Mouse (Mus musculus) heart, adult 2 months (tissue): ENCODE data around the gene Klhl30. TPM values are rescaled to one million over a fixed set of nuclear protein-coding genes. Genes with fewer than 3 reads are reported as not detected.

ENCODE experiments used
- DNase-seq, 2 experiments: peaks; one replicate each; pipeline ENCODE4 v3.0.0; 2021
- H3K27ac ChIP-seq: fragments of 200-600 bp; 2 replicates; pipeline ENCODE4 v1.8.1; 2022
- H3K27me3 ChIP-seq: fragments of 200-500 bp; 2 replicates; pipeline ENCODE4 v1.6.1; 2012; ENCODE audit warnings: mild to moderate bottlenecking, low read length, inconsistent platforms, mixed read lengths; ENCODE audit not compliant: control insufficient read depth, insufficient read depth
- H3K36me3 ChIP-seq: fragments of 200-500 bp; 2 replicates; pipeline ENCODE4 v1.6.1; 2012; ENCODE audit warnings: low read length, inconsistent platforms; ENCODE audit not compliant: control insufficient read depth, insufficient read depth
- H3K4me1 ChIP-seq: fragments of 200-500 bp; 2 replicates; pipeline ENCODE4 v1.6.1; 2011; ENCODE audit warnings: low read length; ENCODE audit not compliant: control insufficient read depth, insufficient read depth
- H3K4me3 ChIP-seq: fragments of 200-600 bp; 2 replicates; pipeline ENCODE4 v1.8.1; 2022
- H3K79me2 ChIP-seq: fragments of 200-500 bp; replicated peaks from 2 replicates; pipeline ENCODE4 v1.6.1; 2012; ENCODE audit warnings: mild to moderate bottlenecking, inconsistent platforms, low read length, moderate library complexity, mixed read lengths; ENCODE audit not compliant: control insufficient read depth, insufficient read depth
- H3K9ac ChIP-seq: fragments of 200-500 bp; 2 replicates; pipeline ENCODE4 v1.6.1; 2012; ENCODE audit warnings: low read depth, mild to moderate bottlenecking, control low read depth, inconsistent platforms, low read length, mixed read lengths
- CTCF ChIP-seq: fragments of 200-600 bp; IDR thresholded peaks from 2 replicates; pipeline ENCODE4 v1.8.1; 2022; ENCODE audit warnings: antibody characterized with exemption, mild to moderate bottlenecking, moderate library complexity
- EP300 ChIP-seq: fragments of 200-500 bp; IDR thresholded peaks from 2 replicates; pipeline ENCODE4 v1.6.1; 2011; ENCODE audit warnings: low read depth, low read length, control low read depth; ENCODE audit not compliant: insufficient read depth
- POLR2A ChIP-seq: fragments of 200-500 bp; IDR thresholded peaks from 2 replicates; pipeline ENCODE4 v1.6.1; 2011; ENCODE audit warnings: mild to moderate bottlenecking, low read depth, low read length, control low read depth; ENCODE audit not compliant: insufficient read depth
- WGBS: fragments of 180-500 bp; shearing (Covaris S2); methylation state at CpG from one replicate; pipeline ENCODE4 v1.1.7; 2018; 5-methylcytosine and 5-hydroxymethylcytosine counted together
- intact Hi-C: fragments of 180-260 bp; cut with DNase I; formaldehyde crosslinking; loops from one replicate; pipeline ENCODE4 v1.15.1; 2025
- polyA plus RNA-seq: library from polyadenylated mRNA; depleted of rRNA; stranded (reverse); fragments of >200 nt; gene quantifications from 2 replicates; pipeline ENCODE4 v1.2.3, GENCODE M21; 2012; rRNA removed
- total RNA-seq, 2 experiments: library from RNA; stranded (reverse); gene quantifications; 2 replicates each; pipeline ENCODE4 v1.2.3; 2021

Klhl30 gene
- total and polyA plus RNA-seq, 3 experiments = 34.7 to 59.8 (median 46.0) TPM

DNA sequence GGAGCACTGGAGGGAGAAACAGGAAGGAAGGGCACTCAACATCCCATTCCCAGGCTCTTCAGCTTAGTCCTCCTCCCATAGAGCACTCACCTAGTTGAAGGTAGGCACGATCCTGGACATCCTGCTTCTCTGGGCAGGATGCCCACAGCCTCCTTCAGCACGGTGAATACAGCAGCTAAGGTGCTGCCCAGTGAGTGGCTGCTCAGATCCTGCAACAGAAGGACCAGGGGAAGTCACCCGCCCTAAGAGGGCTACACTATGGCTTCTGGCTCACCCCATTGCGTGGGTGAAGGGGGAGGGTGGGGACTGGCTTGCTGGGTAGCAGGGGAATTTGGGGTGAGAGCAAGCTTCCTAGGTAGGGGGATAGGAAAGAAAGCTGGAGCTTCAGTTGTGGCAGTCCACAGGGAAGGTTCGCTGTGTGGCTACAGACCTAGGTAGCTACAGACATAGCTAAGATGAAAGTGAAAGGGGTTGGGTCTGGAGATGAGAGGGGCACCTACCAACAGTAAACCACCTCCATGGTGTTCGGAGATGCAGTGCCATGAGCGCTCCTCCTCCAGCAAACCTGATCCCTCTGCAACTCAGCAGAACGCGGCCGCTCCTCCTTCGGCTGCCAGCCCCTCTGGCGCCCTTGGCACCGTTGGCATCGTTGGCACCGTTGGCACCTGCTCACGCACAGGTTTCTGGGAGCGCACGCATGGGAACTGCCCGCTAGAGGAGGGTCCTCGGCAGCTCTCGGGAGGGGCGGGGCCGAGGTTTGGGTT is 54.8 kb downstream of the Klhl30 start:
- 53% methylated on average over 23 of the region's 23 CpGs for WGBS
- H3K27me3 ChIP-seq = no peaks in the 10 kb centered on the region
- no peaks in the 10 kb centered on the region for H3K4me1 ChIP-seq
- peak in 1 of 2 experiments; percentile 41 for DNase-seq
- intact Hi-C loops = no loop called here
- H3K79me2 ChIP-seq = no peaks in the 10 kb centered on the region
- H3K9ac ChIP-seq = no peak overlapping the region
- H3K36me3 ChIP-seq = no peaks in the 10 kb centered on the region
- no peak overlapping the region for H3K27ac ChIP-seq
- TF ChIP-seq POLR2A (no peak), EP300 (no peak), CTCF (no peak)
- no peak overlapping the region for H3K4me3 ChIP-seq

DNA sequence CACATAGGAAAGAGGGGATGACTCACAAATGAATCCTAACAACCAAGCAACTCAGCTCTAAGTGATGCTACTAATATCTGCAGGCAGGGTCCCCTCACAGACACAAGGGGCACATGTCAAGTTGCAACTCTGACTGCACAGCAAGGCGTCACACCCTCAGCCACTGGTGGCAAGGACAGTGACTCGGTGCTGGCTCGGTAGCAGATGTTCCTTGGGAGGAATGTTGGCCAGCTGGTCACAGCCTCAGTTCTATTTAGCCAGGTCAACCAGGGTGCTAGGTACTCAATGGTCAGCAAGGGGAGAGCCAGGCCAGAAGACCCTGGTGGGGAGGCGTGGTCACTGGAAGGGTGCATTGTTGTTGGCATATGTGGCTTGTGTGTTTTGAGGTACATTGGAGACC is 57.0 kb downstream of the Klhl30 start:
- Histone ChIP-seq H3K9ac (no peak overlapping the region), H3K27ac (no peak overlapping the region), H3K36me3 (no peaks in the 10 kb centered on the region), H3K27me3 (no peaks in the 10 kb centered on the region), H3K4me1 (peaks cover 2% of the 10 kb centered on the region), H3K79me2 (no peaks in the 10 kb centered on the region), H3K4me3 (no peak overlapping the region)
- TF ChIP-seq CTCF = no peak
- no peak for TF ChIP-seq POLR2A
- no peak for DNase-seq
- intact Hi-C loops = no loop called here
- WGBS = 65% methylated on average over 4 of the region's 4 CpGs

DNA sequence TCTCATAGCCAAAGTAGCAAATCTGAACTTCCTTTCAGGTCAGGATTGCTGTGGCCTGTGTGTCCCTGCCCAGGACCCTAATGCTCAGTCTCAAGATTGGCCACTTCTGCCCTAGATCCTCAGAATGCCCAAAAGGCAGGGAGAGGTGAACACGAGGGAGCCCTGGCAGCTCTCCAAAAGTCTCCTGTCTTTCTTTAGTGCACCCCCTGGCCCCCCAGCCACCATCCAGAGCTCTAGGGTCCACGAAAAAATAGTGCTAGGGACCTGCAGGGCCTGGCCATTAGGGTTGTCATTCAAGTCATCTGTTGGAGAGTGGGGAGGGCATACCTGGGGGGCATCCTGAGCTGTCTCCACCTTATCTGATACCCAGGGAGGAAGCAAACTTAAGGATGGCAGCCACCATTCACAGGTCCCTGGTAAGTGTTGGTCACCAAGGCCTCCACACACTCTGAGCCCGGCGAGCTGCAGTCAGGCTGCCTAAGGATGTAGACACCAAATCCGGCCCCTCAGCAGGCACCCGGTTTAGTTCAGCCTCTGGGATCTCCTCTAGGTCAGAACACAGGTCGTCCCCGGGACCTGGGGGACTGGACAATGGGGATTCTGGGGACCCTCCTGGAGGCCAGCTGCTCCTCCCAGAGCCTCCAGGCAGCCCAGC is 60.9 kb downstream of the Klhl30 start:
- Histone ChIP-seq H3K4me1 (peaks cover 5% of the 10 kb centered on the region), H3K4me3 (no peak overlapping the region), H3K27me3 (no peaks in the 10 kb centered on the region), H3K9ac (no peak overlapping the region), H3K27ac (no peak overlapping the region), H3K79me2 (no peaks in the 10 kb centered on the region), H3K36me3 (no peaks in the 10 kb centered on the region)
- no peak for TF ChIP-seq POLR2A
- no peak for TF ChIP-seq EP300
- TF ChIP-seq CTCF = no peak
- intact Hi-C loops = loop anchor here (2.0 kb wide), 1 partner anchor 13 kb away; the partner anchor contains the start of gene Ilkap
- WGBS = 82% methylated on average over 8 of the region's 8 CpGs
- no peak for DNase-seq

Other genes starting within 250 kb of the Klhl30 start
- not detected for gene Rbm44, start 205.9 kb upstream of the Klhl30 start, total RNA-seq
- not detected in 2 replicates for gene Rbm44, start 205.9 kb upstream of the Klhl30 start, polyA plus RNA-seq
- 1 to 10 TPM; 4.5 to 5.8 TPM for gene Ramp1, start 171.2 kb upstream of the Klhl30 start, total RNA-seq
- 9.2 and 20.2 TPM in 2 replicates for gene Ramp1, start 171.2 kb upstream of the Klhl30 start, polyA plus RNA-seq
- gene Ube2f, start 100.7 kb upstream of the Klhl30 start, total RNA-seq = 10 to 100 TPM; 43.1 to 48.1 TPM
- 39.4 and 62.5 TPM in 2 replicates for gene Ube2f, start 100.7 kb upstream of the Klhl30 start, polyA plus RNA-seq
- gene Scly, start 52.7 kb upstream of the Klhl30 start, total RNA-seq = 10 to 100 TPM; 17.0 to 19.2 TPM
- gene Scly, start 52.7 kb upstream of the Klhl30 start, polyA plus RNA-seq = 14.4 and 18.3 TPM in 2 replicates
- not detected for gene Espnl, start 28.9 kb upstream of the Klhl30 start, total RNA-seq
- 0.06 TPM in 2 replicates for gene Espnl, start 28.9 kb upstream of the Klhl30 start, polyA plus RNA-seq
- under 1 TPM in 1 of 2 experiments, not detected in 1; 0.09 TPM for gene Erfe, start 15.4 kb downstream of the Klhl30 start, total RNA-seq
- 0.29 TPM in 2 replicates for gene Erfe, start 15.4 kb downstream of the Klhl30 start, polyA plus RNA-seq
- gene Ilkap, start 47.8 kb downstream of the Klhl30 start, total RNA-seq = 10 to 100 TPM; 47.3 to 49.0 TPM
- gene Ilkap, start 47.8 kb downstream of the Klhl30 start, polyA plus RNA-seq = 36.6 and 43.6 TPM in 2 replicates
- gene Hes6, start 63.0 kb downstream of the Klhl30 start, total RNA-seq = 10 to 100 TPM; 17.4 to 18.2 TPM
- gene Hes6, start 63.0 kb downstream of the Klhl30 start, polyA plus RNA-seq = 23.6 and 25.8 TPM in 2 replicates
- gene Per2, start 108.3 kb downstream of the Klhl30 start, total RNA-seq = 10 to 100 TPM in 1 of 2 experiments, 1 to 10 TPM in 1; 3.8 to 13.8 TPM
- 5.3 and 6.3 TPM in 2 replicates for gene Per2, start 108.3 kb downstream of the Klhl30 start, polyA plus RNA-seq
- 1 to 10 TPM; 5.0 to 5.1 TPM for gene Traf3ip1, start 143.6 kb downstream of the Klhl30 start, total RNA-seq
- gene Traf3ip1, start 143.6 kb downstream of the Klhl30 start, polyA plus RNA-seq = 5.0 and 5.3 TPM in 2 replicates
- gene Asb1, start 189.5 kb downstream of the Klhl30 start, total RNA-seq = 10 to 100 TPM; 17.9 to 19.4 TPM
- gene Asb1, start 189.5 kb downstream of the Klhl30 start, polyA plus RNA-seq = 8.1 and 13.1 TPM in 2 replicates